Mouse (Mus musculus) heart, adult 2 months (tissue): ENCODE measurements at regions not wholly inside any gene's neighbourhood (a gene's known extent, or its start where the extent isn't known, plus 50 kb on each side); places are given as distances from the start of the nearest gene placed in this dataset.

Source experiments
- DNase-seq, 2 experiments: peaks; one replicate each; pipeline ENCODE4 v3.0.0; 2021
- H3K27ac ChIP-seq: fragments of 200-600 bp; 2 replicates; pipeline ENCODE4 v1.8.1; 2022
- H3K27me3 ChIP-seq: fragments of 200-500 bp; 2 replicates; pipeline ENCODE4 v1.6.1; 2012; ENCODE audit warnings: mild to moderate bottlenecking, low read length, inconsistent platforms, mixed read lengths; ENCODE audit not compliant: control insufficient read depth, insufficient read depth
- H3K36me3 ChIP-seq: fragments of 200-500 bp; 2 replicates; pipeline ENCODE4 v1.6.1; 2012; ENCODE audit warnings: low read length, inconsistent platforms; ENCODE audit not compliant: control insufficient read depth, insufficient read depth
- H3K4me1 ChIP-seq: fragments of 200-500 bp; 2 replicates; pipeline ENCODE4 v1.6.1; 2011; ENCODE audit warnings: low read length; ENCODE audit not compliant: control insufficient read depth, insufficient read depth
- H3K4me3 ChIP-seq: fragments of 200-600 bp; 2 replicates; pipeline ENCODE4 v1.8.1; 2022
- H3K79me2 ChIP-seq: fragments of 200-500 bp; replicated peaks from 2 replicates; pipeline ENCODE4 v1.6.1; 2012; ENCODE audit warnings: mild to moderate bottlenecking, inconsistent platforms, low read length, moderate library complexity, mixed read lengths; ENCODE audit not compliant: control insufficient read depth, insufficient read depth
- H3K9ac ChIP-seq: fragments of 200-500 bp; 2 replicates; pipeline ENCODE4 v1.6.1; 2012; ENCODE audit warnings: low read depth, mild to moderate bottlenecking, control low read depth, inconsistent platforms, low read length, mixed read lengths
- CTCF ChIP-seq: fragments of 200-600 bp; IDR thresholded peaks from 2 replicates; pipeline ENCODE4 v1.8.1; 2022; ENCODE audit warnings: antibody characterized with exemption, mild to moderate bottlenecking, moderate library complexity
- EP300 ChIP-seq: fragments of 200-500 bp; IDR thresholded peaks from 2 replicates; pipeline ENCODE4 v1.6.1; 2011; ENCODE audit warnings: low read depth, low read length, control low read depth; ENCODE audit not compliant: insufficient read depth
- POLR2A ChIP-seq: fragments of 200-500 bp; IDR thresholded peaks from 2 replicates; pipeline ENCODE4 v1.6.1; 2011; ENCODE audit warnings: mild to moderate bottlenecking, low read depth, low read length, control low read depth; ENCODE audit not compliant: insufficient read depth
- WGBS: fragments of 180-500 bp; shearing (Covaris S2); methylation state at CpG from one replicate; pipeline ENCODE4 v1.1.7; 2018; 5-methylcytosine and 5-hydroxymethylcytosine counted together
- intact Hi-C: fragments of 180-260 bp; cut with DNase I; formaldehyde crosslinking; loops from one replicate; pipeline ENCODE4 v1.15.1; 2025

GRCm38 (mm10) chr5:53352852-53353251, 86.0 kb downstream of the Smim20 start:
- peaks cover 3% of the 10 kb centered on the region for H3K4me1 ChIP-seq

DNA sequence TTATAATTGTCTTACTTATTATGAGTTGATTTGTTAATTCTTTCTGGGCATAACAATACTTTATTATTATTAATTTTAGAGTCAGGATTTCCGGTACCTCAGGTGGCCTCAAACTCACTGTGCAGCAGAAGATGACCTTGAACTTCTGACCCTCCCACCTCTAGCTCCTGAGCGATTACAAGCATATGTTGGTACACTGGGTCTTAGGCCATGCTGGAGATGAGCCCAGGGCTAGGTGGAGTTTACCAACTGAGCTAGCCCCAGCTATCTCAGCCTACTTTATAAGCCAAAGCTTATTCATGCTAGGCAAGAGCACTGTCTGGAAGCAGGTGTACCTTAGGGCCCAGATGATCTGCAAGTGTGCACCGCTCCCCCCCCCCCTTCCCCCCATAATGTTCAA, 87.4 kb downstream of the Smim20 start:
- H3K4me3 ChIP-seq: no peak overlapping the region
- no peaks in the 10 kb centered on the region for H3K36me3 ChIP-seq
- H3K4me1 ChIP-seq: peaks cover 2% of the 10 kb centered on the region
- no peak for TF ChIP-seq EP300
- no peak for TF ChIP-seq POLR2A
- TF ChIP-seq CTCF: no peak
- no peak overlapping the region for H3K27ac ChIP-seq
- no peaks in the 10 kb centered on the region; the same call in 1 of the 2 replicates for H3K27me3 ChIP-seq
- WGBS: 87% methylated on average over 3 of the region's 3 CpGs
- DNase-seq: no peak
- H3K79me2 ChIP-seq: no peaks in the 10 kb centered on the region
- intact Hi-C loops: loop anchor here (10.0 kb wide), 1 partner anchor 761 kb away; no protein-coding TSS in a partner anchor
- H3K9ac ChIP-seq: no peak overlapping the region

More at GRCm38 (mm10) chr5:53352852-53353251, 86.0 kb downstream of the Smim20 start:
- Histone ChIP-seq H3K4me3 (no peak overlapping the region), H3K79me2 (no peaks in the 10 kb centered on the region), H3K36me3 (no peaks in the 10 kb centered on the region), H3K27ac (no peak overlapping the region), H3K9ac (no peak overlapping the region), H3K27me3 (no peaks in the 10 kb centered on the region)
- TF ChIP-seq CTCF: no peak
- TF ChIP-seq POLR2A: no peak
- no peak for TF ChIP-seq EP300
- intact Hi-C loops: loop anchor here (10.0 kb wide), 1 partner anchor 762 kb away; no protein-coding TSS in a partner anchor
- WGBS: 37% methylated on average over 4 of the region's 4 CpGs
- DNase-seq: no peak

DNA sequence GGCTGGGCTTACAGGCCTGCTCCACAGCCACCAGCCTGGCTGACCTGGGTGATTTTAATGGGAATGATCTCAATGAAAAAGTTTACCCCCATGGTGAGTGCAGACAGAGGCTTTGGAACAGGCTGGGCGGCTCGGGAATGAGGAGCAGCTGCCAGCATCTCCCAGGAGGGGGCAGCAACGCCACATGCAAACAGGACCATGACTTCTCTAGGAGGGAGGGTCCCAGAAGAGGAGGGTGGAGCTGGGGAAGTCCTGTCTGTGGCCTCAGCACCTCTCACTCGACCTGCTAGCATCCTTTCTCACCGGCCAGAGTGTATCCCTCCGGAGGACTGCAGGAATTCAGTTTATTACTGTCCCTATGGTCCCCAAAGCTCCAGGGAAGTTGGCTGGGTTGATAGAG, 88.2 kb downstream of the Smim20 start:
- no peaks in the 10 kb centered on the region for H3K36me3 ChIP-seq
- peak; percentile 78 to 85 for DNase-seq
- no peaks in the 10 kb centered on the region for H3K79me2 ChIP-seq
- peaks cover 2% of the 10 kb centered on the region for H3K4me1 ChIP-seq
- 1% methylated on average over 6 of the region's 6 CpGs for WGBS
- peak; percentile 85 for TF ChIP-seq EP300
- no peak for TF ChIP-seq POLR2A
- TF ChIP-seq CTCF: no peak; the same call in 1 of the 2 replicates
- intact Hi-C loops: loop anchor here (1.0 to 10.0 kb wide), 5 partner anchors 77 to 760 kb away; no protein-coding TSS in a partner anchor
- no peak overlapping the region for H3K4me3 ChIP-seq
- no peak overlapping the region for H3K27ac ChIP-seq
- H3K27me3 ChIP-seq: no peaks in the 10 kb centered on the region; the same call in 1 of the 2 replicates
- H3K9ac ChIP-seq: no peak overlapping the region; the same call in 1 of the 2 replicates

GRCm38 (mm10) chr5:53357086-53357608, 90.3 kb downstream of the Smim20 start:
- TF ChIP-seq CTCF (no peak), EP300 (no peak), POLR2A (no peak)
- intact Hi-C loops: loop anchor here (5.0 to 10.0 kb wide), 2 partner anchors 75 to 758 kb away; no protein-coding TSS in a partner anchor
- H3K27ac ChIP-seq: no peak overlapping the region

DNA sequence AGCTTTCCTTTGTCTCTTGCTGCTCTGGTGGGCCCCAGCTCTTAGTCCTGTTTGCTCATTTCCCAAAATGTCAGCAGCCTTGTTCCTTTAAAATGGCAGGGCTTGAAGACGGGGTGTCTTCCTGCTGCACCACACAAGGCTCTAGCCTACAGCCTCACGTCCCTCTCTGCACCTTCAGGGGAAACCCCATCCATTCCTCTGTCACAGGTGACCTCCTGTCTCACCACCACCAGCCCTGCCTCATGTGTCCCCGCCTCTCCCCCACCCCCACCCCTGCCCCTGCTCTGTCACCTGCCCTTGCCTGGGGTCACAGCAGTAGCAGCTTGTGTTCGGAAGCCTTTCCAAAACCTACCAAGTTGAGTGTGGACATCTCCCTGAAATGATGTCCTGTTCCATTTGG, 91.3 kb downstream of the Smim20 start:
- Histone ChIP-seq H3K27me3 (no peaks in the 10 kb centered on the region; the same call in 1 of the 2 replicates), H3K36me3 (no peaks in the 10 kb centered on the region), H3K4me3 (no peak overlapping the region), H3K9ac (no peak overlapping the region), H3K79me2 (no peaks in the 10 kb centered on the region), H3K27ac (no peak overlapping the region), H3K4me1 (peaks cover 2% of the 10 kb centered on the region)
- WGBS: 58% methylated on average over 4 of the region's 4 CpGs
- TF ChIP-seq POLR2A (no peak), CTCF (no peak), EP300 (no peak)
- intact Hi-C loops: loop anchor here (5.0 to 10.0 kb wide), 2 partner anchors 74 to 757 kb away; no protein-coding TSS in a partner anchor
- DNase-seq: no peak

More at GRCm38 (mm10) chr5:53357086-53357608, 90.3 kb downstream of the Smim20 start:
- H3K79me2 ChIP-seq: no peaks in the 10 kb centered on the region
- peaks cover 2% of the 10 kb centered on the region for H3K4me1 ChIP-seq
- no peak overlapping the region for H3K4me3 ChIP-seq
- no peaks in the 10 kb centered on the region; the same call in 1 of the 2 replicates for H3K27me3 ChIP-seq
- DNase-seq: no peak
- WGBS: 53% methylated on average over 7 of the region's 7 CpGs
- no peaks in the 10 kb centered on the region for H3K36me3 ChIP-seq
- no peak overlapping the region for H3K9ac ChIP-seq

- peaks cover 2% of the 10 kb centered on the region for H3K4me1 ChIP-seq
- H3K4me3 ChIP-seq: no peak overlapping the region
- no peak overlapping the region for H3K27ac ChIP-seq
- DNase-seq: no peak
- WGBS: 72% methylated on average over 12 of the region's 12 CpGs
- no peaks in the 10 kb centered on the region for H3K79me2 ChIP-seq
- intact Hi-C loops: loop anchor here (5.0 to 10.0 kb wide), 2 partner anchors 72 to 755 kb away; no protein-coding TSS in a partner anchor
- TF ChIP-seq POLR2A: no peak
- TF ChIP-seq EP300: no peak
- TF ChIP-seq CTCF: no peak
- H3K9ac ChIP-seq: no peak overlapping the region
- no peaks in the 10 kb centered on the region; the same call in 1 of the 2 replicates for H3K27me3 ChIP-seq
- H3K36me3 ChIP-seq: no peaks in the 10 kb centered on the region
These were observed 93.0 kb downstream of the Smim20 start for GRCm38 (mm10) chr5:53359887-53360286.
